Mouse (Mus musculus) layer of hippocampus, postnatal 14 days (tissue): Measurements from ENCODE around the gene Unc13a. TPM values are rescaled to one million over a fixed set of nuclear protein-coding genes. Genes with fewer than 3 reads are reported as not detected.

ENCODE experiments used
- DNase-seq, 2 experiments: peaks; one replicate each; pipeline ENCODE4 v3.0.0; 2021 to 2022; ENCODE audit warnings: low spot score in 2 of 2, mixed read lengths in 1 of 2
- total RNA-seq, 2 experiments: library from RNA; stranded (reverse); gene quantifications; 2 replicates each; pipeline ENCODE4 v1.2.3; 2021

The Unc13a gene
- total RNA-seq, 2 experiments from 2014 or later = 268 to 281 TPM

DNA sequence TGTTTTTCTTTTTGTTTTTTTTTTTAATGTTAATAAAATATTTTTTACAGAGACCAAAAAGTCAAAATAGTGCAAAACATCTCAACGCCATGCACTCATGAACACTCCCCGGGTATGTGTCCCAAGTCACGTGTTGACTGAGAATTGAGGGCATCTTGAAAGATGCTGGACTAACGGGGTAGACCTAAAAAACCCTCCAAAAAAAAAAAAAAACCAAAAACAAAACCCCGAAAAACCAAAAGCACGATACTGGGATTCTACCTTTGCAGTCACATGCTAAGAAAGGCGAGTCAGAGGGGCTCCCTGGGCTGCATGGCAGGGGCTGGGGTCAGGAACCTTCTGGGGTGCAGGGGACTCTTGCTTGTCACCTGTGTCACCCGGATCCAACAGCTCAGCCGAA is 44.8 kb downstream of the Unc13a start:
- DNase-seq = no peak

DNA sequence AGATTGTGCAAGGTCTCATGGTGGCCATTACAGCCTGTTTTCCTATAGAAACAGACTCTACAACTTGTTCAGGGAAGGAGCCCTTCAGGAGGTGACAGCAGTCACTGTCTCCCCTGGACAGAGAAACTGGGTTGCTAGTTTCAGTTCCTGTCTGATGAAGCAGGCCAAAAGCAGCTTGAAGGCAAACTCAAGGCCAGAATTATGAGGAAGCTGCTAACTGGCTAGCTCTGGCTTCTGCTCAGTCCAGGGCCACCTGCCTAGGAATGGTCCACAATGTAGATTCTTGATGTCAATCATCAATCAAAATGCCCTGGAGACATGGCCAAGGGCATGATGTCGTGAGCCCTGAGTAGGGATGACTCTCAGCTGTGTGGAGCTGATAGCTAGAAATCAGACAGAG is 46.5 kb downstream of the Unc13a start:
- no peak for DNase-seq

DNA sequence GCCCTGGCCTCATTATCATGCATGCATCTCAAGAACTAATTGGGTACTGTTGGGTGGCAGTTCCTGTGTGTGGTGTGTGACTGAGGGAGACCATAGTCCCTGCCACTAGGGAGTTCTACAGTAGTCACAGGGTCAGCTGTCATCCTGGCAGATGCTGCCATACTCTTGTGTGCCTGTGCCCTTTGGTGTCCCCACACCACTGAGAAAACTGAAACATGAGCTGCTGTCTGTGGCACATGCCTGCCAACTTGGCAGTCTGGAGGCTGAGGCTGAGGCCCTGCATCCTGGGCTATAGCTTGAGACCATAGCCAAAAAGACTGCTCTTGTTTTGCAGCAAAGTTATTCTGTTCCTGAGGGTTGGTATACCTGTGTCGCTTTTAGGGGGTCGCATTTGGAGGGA is 51.8 kb downstream of the Unc13a start:
- DNase-seq = no peak

DNA sequence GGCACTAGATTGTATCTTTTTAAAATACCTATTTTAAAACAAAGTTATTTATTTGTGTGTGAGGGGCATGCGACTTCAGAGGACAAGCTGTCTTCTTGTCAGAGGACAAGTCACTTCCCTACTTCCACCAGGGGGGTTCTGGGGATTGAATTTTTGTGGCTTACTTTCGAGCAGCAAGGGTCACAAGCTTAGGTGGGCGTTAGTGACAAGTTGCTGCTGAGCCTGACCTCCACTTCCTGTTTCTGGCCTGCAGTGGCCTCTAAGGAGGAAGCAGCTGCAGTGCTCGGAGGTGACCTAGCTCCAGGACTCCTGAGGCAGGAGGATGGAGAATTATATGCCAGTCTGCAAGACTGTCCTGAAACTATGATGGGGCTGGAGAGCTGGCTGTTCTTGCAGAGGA is 58.1 kb downstream of the Unc13a start:
- no peak for DNase-seq

DNA sequence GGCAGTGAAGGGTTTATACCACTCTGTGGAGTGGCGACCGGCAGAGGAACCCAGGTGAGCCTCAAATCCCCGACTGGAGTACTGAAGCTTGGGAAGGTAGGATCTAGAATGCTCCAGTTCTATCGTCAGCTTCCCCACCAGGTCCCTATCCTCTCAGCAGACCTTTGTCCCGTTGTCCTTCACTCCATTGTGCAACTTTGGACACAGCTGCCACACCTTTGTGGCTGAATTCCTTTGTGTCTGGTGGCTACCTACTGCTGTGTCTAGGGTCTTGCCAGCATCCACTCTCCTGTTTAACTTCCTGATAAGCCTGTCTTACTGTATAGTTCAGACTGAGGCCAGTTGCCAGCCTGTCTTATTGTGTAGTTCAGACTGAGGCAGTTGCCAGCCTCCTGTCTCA is 59.4 kb downstream of the Unc13a start:
- no peak for DNase-seq

DNA sequence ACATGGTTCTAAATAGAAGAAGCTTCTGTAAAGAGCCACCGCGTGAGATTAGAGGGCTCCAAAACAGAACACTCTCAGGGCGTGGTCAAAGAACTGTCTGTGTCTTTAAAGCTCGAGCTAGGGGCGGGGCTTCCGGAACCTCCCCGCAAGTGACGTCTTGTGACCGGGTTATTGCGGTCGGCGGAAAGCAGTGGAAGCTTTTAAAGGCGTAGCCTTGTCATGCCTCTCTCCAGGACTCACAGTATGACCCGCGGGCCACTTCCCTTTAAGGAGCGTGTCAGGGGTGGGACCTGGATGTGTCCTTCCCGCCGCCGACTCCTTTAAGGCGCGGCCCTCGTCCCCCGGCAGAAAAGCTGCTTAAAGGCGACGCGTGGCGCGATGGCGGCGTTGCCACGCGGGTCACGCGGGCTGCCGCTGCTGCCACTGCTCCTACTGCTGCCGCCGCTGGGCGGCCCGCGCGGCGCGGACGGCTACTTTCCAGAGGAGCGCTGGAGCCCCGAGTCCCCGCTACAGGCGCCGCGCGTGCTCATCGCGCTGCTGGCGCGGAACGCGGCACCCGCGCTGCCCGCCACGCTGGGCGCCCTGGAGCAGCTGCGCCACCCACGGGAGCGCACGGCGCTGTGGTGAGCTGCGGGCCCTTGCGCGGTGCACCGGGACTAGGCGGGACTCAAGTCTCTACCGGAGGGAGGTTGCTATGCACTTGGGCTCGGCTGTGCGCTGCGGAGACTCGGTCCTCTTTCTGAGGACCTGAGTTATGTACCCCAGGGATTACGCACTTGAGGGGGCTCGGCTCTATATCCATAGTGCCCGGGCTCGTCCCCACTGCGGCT is 60.5 kb downstream of the Unc13a start, which contains the start of gene Colgalt1:
Gene Colgalt1 (plus strand): TSS at position 177 of the 830 bp plus-strand sequence.
- peak; percentile 95 to 98 for DNase-seq

DNA sequence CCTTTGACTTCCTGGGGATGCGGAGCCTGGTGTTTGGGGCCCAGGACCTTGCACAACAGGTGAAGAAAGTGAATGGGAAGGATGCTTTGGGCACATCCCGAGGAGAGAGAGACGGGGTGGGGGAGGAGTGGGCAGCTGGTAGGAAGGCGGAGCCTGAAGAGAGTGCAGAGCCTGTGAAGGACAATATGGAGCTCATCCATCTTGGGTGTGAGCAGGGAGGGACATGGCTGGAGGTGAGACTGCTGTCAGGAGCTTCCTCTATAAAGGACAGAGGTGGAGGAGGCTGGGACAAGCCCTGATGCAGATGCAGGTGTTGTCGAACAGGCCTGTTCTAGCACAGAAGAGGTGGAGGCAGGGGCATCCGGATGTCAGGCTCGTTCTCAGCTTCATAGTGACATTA is 67.5 kb downstream of the Unc13a start:
- DNase-seq = no peak

DNA sequence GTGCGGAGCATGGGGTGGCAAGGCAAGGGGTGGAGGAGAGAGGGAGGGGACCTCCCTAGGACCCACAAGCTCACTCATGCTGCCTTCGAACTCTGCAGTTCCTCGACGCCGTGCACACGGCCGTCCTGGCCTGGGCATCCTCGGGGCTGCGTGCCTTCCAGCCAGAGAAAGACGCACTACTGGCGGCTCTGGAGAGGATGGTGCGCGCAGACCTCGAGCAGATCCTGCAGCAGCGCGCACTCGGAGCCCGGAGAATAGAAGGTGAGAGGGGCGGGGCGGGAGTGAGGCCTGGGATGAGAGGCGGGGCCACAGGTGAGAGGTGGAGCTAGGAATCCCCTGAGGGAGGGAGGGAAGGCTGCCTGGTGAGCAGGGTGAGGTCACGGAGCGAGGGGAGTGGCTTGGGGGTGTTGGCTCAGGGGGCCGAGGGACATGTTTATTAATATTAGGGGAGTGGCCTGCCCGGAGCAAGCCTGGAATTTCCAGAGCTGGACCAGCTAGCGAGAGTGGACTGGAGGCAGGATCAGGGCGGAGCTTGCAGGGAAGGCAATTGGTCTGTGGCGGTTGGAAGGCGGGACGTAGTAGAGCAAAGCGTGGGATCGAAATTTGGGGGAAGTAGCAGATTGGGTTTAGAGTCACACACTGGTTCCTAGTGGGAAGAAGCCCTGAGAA is 68.8 kb downstream of the Unc13a start:
- DNase-seq = no peak

DNA sequence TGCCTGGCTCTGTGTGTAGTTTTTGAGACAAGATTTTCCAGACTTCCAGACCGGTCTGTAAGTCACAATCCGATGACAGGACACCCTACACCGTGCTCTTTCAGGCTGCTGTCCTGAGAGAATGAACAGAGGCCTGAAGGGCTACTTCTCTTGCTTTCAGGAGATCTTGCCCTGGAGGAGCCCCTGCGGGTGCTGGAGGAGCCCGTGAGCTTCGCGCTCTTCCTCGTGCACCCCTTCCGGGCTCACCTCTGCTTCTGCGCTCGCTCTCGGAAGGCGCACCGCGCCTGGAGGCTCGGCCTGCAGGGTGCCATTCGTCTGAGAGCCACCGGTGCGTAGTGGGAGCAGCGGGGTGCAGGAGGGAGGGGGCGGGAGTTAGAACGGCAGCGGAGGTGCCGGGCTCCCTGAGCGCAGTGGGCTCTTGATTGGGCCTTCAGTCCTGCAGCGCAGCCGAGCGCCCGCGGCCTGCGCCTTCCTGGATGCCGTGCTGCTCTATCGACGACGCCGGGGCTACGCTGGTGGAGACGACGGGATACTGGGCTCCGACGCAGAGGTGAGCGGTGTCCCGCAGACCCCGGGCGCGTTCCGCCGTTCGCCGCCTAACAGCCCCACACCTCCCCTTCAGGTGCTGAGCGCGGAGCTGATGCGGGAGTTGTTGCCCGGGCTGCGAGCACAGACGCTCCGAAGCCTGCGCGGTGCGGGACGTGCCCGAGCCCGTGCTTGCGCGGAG is 69.5 kb downstream of the Unc13a start:
- DNase-seq = no peak

DNA sequence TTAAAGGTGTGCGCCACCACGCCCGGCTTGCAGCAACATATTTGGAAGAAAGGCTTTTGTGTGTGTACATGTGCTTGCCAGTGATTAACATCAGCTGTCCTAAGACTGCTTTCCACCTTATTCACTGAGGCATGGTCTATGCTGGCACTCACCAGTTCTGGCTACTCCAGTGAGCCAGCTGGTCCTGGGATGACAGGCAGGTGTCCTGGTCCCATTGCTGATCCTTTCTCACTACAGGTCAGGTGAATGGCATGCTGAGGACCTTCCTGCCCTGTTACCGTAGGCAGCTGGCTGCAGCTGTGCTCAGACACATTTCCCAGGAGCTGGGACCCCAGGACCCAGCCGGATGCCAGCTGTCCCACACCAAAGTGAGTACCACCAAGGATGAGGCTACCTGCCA is 72.7 kb downstream of the Unc13a start:
- DNase-seq = no peak

DNA sequence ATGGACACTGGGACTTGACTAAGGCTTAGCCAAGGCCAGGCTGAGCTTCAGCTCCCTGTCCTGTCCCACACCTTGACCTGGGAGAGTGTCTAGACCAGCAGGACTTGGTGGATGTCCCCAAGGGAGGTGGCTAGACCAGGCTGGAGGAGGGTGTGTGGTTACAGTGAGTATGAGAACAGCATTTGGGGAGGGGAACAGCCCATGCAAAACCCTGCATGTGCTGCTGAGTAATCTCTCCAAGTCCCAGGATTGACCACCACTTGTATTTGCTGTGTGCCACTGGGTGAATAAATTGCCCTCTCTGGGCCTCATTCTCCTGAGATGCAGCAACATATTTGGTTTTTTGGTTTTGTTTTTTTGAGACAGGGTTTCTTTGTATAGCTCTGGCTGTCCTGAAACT is 73.2 kb downstream of the Unc13a start:
- no peak for DNase-seq

DNA sequence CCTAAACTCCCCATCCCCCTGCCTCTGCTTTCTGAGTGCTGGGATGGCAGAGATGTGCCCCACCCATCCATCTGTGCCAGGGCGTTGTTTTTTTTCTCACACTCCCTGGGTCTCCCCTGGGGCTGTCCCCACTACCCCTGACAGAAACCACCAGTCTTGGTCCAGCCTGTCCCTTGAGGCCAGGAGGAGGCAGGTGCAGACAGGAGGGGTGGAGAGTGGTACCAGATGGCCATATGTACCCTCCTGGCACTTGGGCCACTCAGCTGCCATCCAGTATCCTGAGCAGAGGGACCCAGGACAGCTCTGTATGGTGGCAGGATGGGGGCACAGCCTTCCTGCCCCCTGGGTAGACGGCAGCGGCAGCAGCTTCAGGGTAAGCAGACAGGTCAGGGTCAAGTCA is 74.1 kb downstream of the Unc13a start, which contains the start of gene Fam129c:
Gene Fam129c (plus strand): TSS at position 198 of the 400 bp plus-strand sequence.
- no peak for DNase-seq

DNA sequence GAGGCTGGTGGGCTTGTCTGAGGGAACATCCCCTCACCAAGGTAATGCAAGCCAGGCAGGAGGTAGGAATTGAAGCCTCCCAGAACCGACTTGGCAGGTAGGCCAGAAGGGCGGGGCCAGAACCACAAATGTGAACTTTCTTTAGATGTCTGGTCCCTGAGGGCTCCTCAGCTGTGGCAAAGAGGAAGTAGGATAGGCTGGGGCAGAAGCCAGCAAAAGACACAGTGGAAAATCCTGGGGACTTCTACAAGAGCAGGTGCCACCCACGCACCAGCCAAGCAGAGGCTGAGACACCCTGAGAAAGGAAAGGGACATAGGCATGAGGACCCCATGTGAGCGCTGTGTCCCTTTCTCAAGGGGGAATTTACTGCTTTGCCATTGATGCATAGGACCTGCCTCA is 74.8 kb downstream of the Unc13a start:
- no peak for DNase-seq

DNA sequence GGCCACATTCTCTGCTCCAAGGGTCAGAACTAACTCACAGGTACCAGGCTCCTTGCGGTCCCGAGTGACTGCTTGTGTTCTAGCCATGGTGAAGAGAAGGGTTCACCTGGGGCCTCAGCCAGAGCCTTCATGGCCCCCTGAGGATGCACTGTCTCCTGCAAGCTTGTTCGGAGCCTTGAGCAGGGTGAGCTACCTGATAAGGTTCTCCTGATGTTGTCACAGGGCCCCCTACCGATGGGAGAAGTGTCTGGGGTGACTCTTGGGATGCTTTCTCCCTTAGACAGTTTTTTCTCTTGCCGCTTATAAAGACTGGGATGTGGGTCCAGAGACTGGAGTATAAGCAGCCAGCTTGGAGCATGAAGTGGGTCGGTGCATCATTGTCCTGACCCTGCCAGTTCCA is 75.2 kb downstream of the Unc13a start:
- DNase-seq = no peak

DNA sequence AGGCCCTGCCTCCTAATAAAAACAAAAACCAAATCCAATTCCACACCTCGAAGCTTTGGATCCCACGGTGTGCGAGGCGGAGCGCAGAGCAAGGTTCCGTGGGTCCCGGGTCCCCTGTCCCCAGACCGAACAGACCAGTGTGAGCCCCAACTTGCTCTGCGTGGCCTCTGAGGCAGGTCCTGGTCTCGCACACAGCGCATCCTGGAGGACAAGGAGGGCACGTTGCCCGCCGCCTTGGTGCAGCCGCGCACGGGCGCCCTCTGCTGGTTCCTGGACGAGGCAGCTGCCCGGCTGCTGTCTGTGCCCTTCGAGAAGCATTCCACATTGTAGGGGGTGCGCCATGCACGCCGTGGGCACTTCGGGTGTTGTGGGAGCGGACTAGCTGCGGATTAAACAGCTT is 75.7 kb downstream of the Unc13a start:
- peak; percentile 89 to 90 for DNase-seq

DNA sequence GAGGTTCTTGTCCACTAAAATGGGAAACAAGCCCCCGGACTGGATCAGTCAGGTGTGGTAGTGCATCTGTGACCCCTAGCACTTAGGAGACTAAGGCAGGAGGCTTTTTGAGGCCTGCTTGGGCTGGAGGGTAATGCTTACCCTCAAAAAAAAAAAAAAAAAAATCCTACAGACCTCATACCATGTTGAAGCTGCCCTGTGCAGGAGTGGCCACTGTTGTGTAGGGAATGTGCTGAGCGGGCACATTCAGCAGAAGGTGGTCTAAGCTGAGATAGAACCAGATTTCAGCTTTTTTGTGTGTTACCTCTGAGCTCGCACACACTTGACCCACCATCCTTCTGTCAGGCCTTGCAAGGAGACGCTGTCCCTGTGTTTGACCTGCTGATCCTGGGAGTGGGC is 77.2 kb downstream of the Unc13a start:
- DNase-seq = no peak

DNA sequence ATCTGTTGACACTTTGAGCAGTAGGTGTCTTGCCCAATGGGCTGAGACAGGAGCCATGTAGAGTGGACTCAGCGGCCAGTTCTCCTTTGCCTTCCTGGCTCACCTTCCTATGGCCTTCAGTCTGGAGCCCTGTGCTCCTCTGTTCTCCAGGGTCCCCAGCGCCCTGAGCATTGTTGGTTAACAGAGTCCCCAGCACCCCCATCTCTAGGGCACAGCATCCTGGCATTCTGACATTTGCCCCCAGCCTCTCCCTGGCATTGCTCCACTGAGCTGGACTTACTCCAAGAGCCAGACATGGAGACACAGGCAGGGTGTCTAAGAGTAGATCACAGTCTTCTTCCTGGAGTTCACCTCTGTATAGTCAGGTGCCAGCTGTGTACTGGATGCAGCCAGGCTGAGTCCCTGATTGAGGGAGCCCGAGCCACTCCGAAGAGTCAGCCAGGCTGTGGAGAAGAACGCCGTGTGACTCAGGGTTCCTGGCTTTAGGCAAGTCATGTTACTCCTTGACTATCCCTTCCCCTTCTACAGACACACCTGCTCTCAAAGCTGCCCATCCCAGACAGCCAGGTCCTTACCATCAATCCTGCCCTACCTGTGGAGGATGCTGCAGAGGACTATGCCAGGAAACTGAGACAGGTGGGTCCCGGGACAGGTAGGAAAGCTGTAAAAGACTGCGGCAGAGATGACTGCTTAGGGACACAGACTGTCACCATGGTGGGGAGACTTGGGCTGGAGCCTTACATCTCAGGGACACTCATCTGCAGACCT is 77.8 kb downstream of the Unc13a start:
- no peak for DNase-seq

DNA sequence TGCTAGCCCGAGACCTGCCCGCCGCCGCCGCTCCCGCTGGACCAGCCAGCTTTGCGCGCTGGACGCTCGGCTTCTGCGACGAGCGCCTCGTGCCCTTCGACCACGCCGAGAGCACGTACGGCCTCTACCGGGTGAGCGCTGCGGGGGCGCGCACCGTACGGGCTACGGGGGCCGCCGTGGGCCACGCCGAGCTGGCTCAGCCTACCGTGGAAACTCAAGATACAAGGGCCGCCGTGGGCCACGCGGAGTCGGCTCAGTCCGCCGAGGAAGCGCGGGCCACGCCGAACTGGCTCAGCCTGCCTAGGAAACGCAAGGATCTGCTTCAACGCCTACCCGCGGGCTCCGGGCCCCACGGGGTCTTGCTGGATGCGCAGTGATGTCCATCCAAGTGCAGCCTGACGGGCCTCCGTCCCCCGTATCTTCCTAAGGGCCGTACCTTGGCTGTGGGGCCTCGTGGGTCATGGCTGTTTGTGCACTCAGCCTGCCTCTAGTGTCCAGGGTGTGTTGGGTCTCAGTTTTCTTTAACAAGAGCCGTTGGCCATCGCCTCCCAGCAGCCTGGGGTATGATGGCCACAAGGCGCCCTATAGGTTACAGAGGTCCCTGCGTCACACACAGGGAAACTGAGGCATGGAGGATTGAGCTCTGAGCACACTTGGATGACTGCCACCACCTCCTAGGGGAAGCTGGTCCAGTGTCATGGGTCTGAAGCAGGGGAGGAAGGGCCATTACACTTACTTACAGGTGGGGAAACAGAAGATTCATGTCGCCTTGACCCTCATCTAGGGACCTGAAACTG is 79.0 kb downstream of the Unc13a start:
- peak in 1 of 2 experiments; percentile 82 for DNase-seq

DNA sequence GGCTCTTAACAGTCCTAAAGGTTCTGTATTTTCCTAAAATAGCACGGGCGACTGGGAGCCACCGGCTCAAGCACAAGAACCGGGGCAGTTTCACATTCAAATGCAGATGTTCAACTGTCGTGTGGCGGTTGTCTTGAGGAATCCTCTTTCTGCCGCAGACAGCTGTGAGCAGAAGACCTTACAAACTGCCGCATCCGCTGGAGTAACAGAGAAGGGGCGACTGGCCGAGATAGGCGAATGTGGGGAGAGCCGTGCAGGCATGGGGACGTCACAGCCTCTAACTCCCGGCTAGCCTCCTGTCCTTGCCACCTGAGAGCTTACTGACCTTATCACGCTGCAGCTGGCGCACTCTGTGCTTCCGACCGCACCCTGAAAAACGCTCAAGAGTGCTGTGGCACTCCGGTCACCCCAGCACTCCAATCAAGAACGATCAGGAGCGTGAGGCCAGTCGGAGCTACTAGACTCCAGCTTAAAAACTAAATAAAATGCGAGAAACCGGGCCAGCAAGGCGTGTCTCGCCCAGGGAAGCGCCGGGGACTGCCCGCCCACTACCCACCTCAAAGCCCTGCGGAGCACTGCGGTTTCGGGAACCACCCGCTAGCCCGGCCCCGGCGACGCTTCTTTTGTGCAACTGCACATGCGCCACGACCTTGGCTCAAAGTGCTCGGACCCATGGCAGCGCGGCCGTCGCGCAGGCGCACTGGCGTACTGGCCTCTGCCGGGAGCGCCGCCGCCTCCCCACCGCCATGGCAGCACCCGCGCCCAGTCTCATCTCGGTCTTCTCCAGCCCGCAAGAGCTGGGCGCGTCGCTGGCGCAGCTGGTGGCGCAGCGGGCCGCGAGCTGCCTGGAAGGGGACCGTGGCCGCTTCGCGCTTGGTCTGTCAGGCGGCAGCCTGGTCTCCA is 79.8 kb downstream of the Unc13a start, which contains the start of gene Pgls:
Gene Pgls (plus strand): TSS at position 706 of the 903 bp plus-strand sequence.
- peak; percentile 95 to 98 for DNase-seq
